Mouse (Mus musculus): Measurements from ENCODE around the gene Iqck. TPM values are rescaled to one million over a fixed set of nuclear protein-coding genes. Genes with fewer than 3 reads are reported as not detected.

The Iqck gene
- polyA plus RNA-seq, 1 experiment from 2014 or later: 3.1 TPM

DNA sequence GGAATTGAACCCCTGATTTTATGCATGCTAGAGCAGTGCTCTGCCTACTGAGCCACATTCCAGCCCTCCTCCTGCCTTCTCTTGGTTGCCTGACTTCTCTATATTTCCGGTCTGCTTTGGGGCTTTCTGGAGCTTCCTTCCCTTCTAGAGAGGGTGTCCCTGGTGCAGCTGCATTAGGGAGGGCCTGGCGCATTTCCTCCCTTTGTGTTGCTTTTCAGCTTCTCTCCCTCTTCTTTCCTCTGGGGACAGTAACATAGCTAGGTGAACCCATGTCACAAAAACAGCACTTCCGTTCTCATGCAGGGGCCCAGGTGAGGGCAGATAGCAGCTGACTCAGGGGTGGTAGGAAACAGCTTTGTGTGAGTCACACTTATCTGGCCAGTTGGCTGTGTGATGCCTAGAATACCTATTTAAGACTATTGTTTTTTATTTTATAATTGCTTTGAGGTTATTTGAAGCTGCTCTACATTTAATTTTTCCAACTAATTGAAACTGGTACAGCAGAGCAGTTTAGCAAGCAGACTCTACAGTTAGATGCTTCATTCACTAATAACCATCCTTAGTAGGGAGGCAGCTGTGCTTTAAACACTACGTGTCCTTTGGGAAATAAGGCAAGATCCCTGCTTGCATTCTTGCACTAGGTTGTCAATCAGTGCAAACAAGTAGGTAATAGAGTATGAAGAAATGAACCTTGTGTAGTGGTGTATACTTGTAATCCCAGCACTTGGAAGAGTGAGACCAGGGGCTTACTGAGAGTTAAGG, 67.1 kb downstream of the Iqck start:
- Histone ChIP-seq H3K27me3 (no peaks in the 10 kb centered on the region), H3K9ac (no peak overlapping the region), H3K4me3 (replicated peaks) (no peak overlapping the region), H3K36me3 (no peaks in the 10 kb centered on the region), H3K4me1 (0 out of 2 replicates have a peak, but pooled peaks cover 6% of the 10 kb centered on the region), H3K27ac (0 out of 2 replicates have a peak overlapping the region, but pooled peaks have one; percentile 41), H3K9me3 (replicated peaks) (no peaks in the 10 kb centered on the region), H3K4me2 (no peak overlapping the region)
- 55% methylated on average over 4 of the region's 4 CpGs for WGBS
- no peak; the same call in 1 of the 2 replicates for ATAC-seq (replicated peaks; ENCODE audit: low FRiP score)

- H3K27ac ChIP-seq: no peak overlapping the region
- 77% methylated on average over 3 of the region's 3 CpGs for WGBS
- H3K4me2 ChIP-seq: no peak overlapping the region
- H3K27me3 ChIP-seq: no peaks in the 10 kb centered on the region
- H3K9me3 ChIP-seq (replicated peaks): no peaks in the 10 kb centered on the region
- ATAC-seq (replicated peaks; ENCODE audit: low FRiP score): no peak
- H3K4me3 ChIP-seq (replicated peaks): no peak overlapping the region
- H3K36me3 ChIP-seq: no peaks in the 10 kb centered on the region
- no peak overlapping the region for H3K9ac ChIP-seq
- H3K4me1 ChIP-seq: peaks cover 12% of the 10 kb centered on the region
These were observed 70.0 kb downstream of the Iqck start for GRCm38 (mm10) chr7:118925547-118925946.

- 85% methylated on average over 6 of the region's 6 CpGs for WGBS
These were observed 71.1 kb downstream of the Iqck start for GRCm38 (mm10) chr7:118926516-118927260.

GRCm38 (mm10) chr7:118927279-118927678, 71.7 kb downstream of the Iqck start:
- Histone ChIP-seq H3K27ac (no peak overlapping the region), H3K27me3 (no peaks in the 10 kb centered on the region), H3K4me2 (no peak overlapping the region), H3K36me3 (no peaks in the 10 kb centered on the region), H3K9ac (no peak overlapping the region), H3K9me3 (replicated peaks) (no peaks in the 10 kb centered on the region), H3K4me1 (peaks cover 12% of the 10 kb centered on the region), H3K4me3 (replicated peaks) (no peak overlapping the region)
- 88% methylated on average over 2 of the region's 2 CpGs for WGBS
- ATAC-seq (replicated peaks; ENCODE audit: low FRiP score): no peak

More at GRCm38 (mm10) chr7:118926516-118927260, 71.1 kb downstream of the Iqck start:
- Histone ChIP-seq H3K27me3 (no peaks in the 10 kb centered on the region), H3K9ac (no peak overlapping the region), H3K4me3 (replicated peaks) (no peak overlapping the region), H3K9me3 (replicated peaks) (no peaks in the 10 kb centered on the region), H3K36me3 (no peaks in the 10 kb centered on the region), H3K4me1 (peaks cover 12% of the 10 kb centered on the region), H3K27ac (no peak overlapping the region), H3K4me2 (no peak overlapping the region)
- no peak for ATAC-seq (replicated peaks; ENCODE audit: low FRiP score)

DNA sequence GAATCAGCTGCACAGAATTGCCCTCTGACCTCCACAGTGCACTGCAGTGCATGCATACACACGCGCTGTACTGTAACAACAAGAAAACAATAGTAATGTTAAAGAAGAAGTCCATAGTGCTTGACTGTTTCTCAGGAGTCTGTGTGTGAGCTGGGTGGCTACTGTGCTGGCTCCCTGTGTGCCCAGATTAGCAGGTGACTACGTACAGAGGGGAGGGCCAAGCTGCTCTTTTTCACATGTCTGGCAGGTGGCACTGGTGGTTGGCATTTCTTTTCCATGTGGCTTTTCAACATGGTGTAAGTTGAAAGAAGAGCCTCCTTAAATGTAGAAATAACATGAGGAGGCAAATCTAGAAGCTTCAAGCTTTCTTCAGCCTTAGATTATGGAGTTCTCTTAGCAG, 72.8 kb downstream of the Iqck start:
- H3K27ac ChIP-seq: no peak overlapping the region
- H3K4me1 ChIP-seq: peaks cover 12% of the 10 kb centered on the region
- no peak overlapping the region for H3K4me2 ChIP-seq
- H3K9me3 ChIP-seq (replicated peaks): no peaks in the 10 kb centered on the region
- H3K9ac ChIP-seq: no peak overlapping the region
- no peaks in the 10 kb centered on the region for H3K36me3 ChIP-seq
- H3K4me3 ChIP-seq (replicated peaks): no peak overlapping the region
- H3K27me3 ChIP-seq: no peaks in the 10 kb centered on the region
- WGBS: 91% methylated on average over 3 of the region's 3 CpGs
- ATAC-seq (replicated peaks; ENCODE audit: low FRiP score): no peak

- WGBS: 74% methylated on average over 8 of the region's 8 CpGs
- no peak for ATAC-seq (replicated peaks; ENCODE audit: low FRiP score)
- no peak overlapping the region for H3K9ac ChIP-seq
- H3K9me3 ChIP-seq (replicated peaks): no peaks in the 10 kb centered on the region
- H3K36me3 ChIP-seq: no peaks in the 10 kb centered on the region
- H3K4me3 ChIP-seq (replicated peaks): no peak overlapping the region
- H3K27me3 ChIP-seq: no peaks in the 10 kb centered on the region
- no peak overlapping the region for H3K4me2 ChIP-seq
- H3K4me1 ChIP-seq: peaks cover 12% of the 10 kb centered on the region
- no peak overlapping the region for H3K27ac ChIP-seq
These were observed 73.4 kb downstream of the Iqck start for GRCm38 (mm10) chr7:118928916-118929315.

GRCm38 (mm10) chr7:118929601-118930311, 74.2 kb downstream of the Iqck start:
- H3K4me3 ChIP-seq (replicated peaks): no peak overlapping the region
- WGBS: 27% methylated on average over 16 of the region's 16 CpGs
- H3K9ac ChIP-seq: no peak overlapping the region
- H3K36me3 ChIP-seq: no peaks in the 10 kb centered on the region
- H3K9me3 ChIP-seq (replicated peaks): no peaks in the 10 kb centered on the region
- H3K27me3 ChIP-seq: no peaks in the 10 kb centered on the region
- ATAC-seq (replicated peaks; ENCODE audit: low FRiP score): peak; percentile 52; the same call in 1 of the 2 replicates
- peak overlapping the region; percentile 48 for H3K27ac ChIP-seq
- peaks cover 12% of the 10 kb centered on the region for H3K4me1 ChIP-seq
- H3K4me2 ChIP-seq: peak overlapping the region; percentile 33; the same call in 1 of the 2 replicates

DNA sequence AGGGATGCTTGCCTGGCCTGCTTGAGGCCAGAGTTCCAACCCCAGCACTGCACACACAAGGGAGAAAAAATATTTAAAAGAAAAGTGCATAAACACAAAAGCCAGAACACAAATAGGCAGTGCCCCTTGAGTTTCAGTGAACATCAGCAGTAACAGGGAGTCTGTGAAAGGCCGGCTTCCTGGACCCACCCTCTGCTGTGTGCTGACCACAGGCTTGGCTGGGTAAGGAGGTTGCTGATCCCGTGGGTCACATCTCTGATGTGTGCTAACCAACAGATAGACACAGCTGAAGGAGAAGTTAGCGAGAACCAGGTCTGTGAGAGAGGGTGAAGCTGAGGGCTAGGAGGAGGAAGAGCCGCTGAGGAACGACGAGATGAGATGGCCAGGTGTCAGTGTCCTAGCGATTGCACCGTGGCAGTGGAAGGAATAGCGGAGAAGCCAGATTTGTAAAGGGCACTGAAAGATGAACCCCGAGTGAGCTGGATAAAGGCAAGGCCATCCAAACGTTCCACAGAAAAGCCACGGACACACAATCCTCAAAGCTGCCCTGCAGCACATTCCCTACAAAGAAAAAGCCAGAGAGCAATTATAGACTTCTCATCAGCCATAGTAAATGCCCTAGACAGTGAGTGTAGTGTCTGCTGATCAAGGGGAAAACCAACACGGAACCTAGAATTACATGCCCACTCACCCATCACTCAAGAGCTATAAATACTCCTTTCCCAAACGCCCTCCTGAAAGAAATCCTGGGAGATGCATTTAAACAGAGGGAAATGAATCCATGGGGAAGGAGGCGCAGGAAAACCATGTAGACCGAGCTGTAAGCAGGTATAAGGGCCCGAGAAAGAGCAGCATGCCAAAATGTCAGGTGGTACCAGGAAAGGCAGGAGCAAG, 76.2 kb downstream of the Iqck start:
- no peak overlapping the region for H3K9ac ChIP-seq
- H3K9me3 ChIP-seq (replicated peaks): no peaks in the 10 kb centered on the region
- WGBS: 66% methylated on average over 17 of the region's 17 CpGs
- H3K4me3 ChIP-seq (replicated peaks): no peak overlapping the region
- no peaks in the 10 kb centered on the region for H3K36me3 ChIP-seq
- no peak overlapping the region for H3K27ac ChIP-seq
- H3K4me2 ChIP-seq: no peak overlapping the region
- H3K27me3 ChIP-seq: no peaks in the 10 kb centered on the region
- peaks cover 12% of the 10 kb centered on the region for H3K4me1 ChIP-seq
- ATAC-seq (replicated peaks; ENCODE audit: low FRiP score): no peak

DNA sequence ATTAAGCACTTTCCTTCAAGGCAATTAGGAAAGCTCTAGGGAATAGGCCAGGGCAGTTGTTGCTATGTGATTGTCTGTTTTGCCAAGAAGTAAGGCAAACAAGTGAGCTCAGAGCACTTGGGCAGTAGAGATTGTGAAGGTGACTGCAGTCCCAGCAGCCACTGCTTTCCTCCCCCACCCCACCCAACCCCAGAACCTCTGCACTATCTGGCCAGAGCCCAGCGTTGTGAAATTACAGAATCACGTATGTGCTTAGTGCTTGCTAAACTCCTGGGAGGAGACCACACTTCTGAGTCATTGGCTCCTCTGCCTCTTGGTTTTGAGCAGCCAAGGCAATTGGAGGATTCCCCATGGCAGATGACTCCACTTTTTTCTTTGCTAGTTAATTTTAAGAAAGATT, 79.8 kb downstream of the Iqck start:
- Histone ChIP-seq H3K27ac (no peak overlapping the region), H3K9me3 (replicated peaks) (no peaks in the 10 kb centered on the region), H3K4me2 (no peak overlapping the region), H3K9ac (no peak overlapping the region), H3K27me3 (no peaks in the 10 kb centered on the region), H3K36me3 (no peaks in the 10 kb centered on the region), H3K4me3 (replicated peaks) (no peak overlapping the region), H3K4me1 (no peaks in the 10 kb centered on the region; the same call in 1 of the 2 replicates)
- 77% methylated on average over 2 of the region's 2 CpGs for WGBS
- no peak for ATAC-seq (replicated peaks; ENCODE audit: low FRiP score)

DNA sequence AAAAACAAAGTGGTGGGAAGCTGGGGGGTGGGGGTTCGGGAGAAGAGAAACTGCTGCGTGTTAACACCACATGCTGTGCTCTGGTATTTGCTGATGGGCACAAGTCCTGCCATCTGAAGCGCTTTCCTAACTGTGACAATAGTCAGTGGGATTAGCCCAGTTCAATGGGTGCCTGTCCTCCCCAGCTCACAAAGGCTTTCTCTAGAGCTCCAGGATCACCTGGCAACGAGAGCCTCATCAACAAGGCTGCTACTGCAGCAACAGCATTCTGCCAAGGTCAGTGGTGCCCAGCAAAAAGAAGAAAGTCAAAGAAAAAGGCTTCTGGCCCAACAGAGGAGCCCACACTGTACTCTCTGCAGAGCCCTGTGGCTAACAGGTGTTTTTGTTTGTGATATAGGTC, 81.3 kb downstream of the Iqck start:
- 50% methylated on average over 4 of the region's 4 CpGs for WGBS
- Histone ChIP-seq H3K4me1 (no peaks in the 10 kb centered on the region), H3K9me3 (replicated peaks) (no peaks in the 10 kb centered on the region)

More for the DNA sequence above, 81.3 kb downstream of the Iqck start:
- H3K27me3 ChIP-seq: no peaks in the 10 kb centered on the region
- no peak for ATAC-seq (replicated peaks; ENCODE audit: low FRiP score)
- H3K27ac ChIP-seq: no peak overlapping the region
- H3K4me2 ChIP-seq: no peak overlapping the region
- H3K36me3 ChIP-seq: no peaks in the 10 kb centered on the region
- H3K4me3 ChIP-seq (replicated peaks): no peak overlapping the region
- no peak overlapping the region for H3K9ac ChIP-seq

All from kidney, embryonic 15.5 days (tissue).